Mouse (Mus musculus) right cerebral cortex, adult 18-20 months (tissue): ENCODE data around the gene Thrb.

ENCODE experiments used
- DNase-seq: peaks from one replicate; pipeline ENCODE4 v3.0.0; 2022; ENCODE audit warnings: mixed read lengths

Thrb gene

GRCm38 (mm10) chr14:17659686-17660328 is at the start of gene Thrb:
Thrb (plus strand) TSS chr14:17660261.
- peak; percentile 48 for DNase-seq

GRCm38 (mm10) chr14:17621671-17622070 is 38.4 kb upstream of the Thrb start:
- DNase-seq: peak; percentile 42

- no peak for DNase-seq
These were observed 36.1 kb upstream of the Thrb start for GRCm38 (mm10) chr14:17623936-17624335.

- DNase-seq: no peak
These were observed 30.8 kb upstream of the Thrb start for GRCm38 (mm10) chr14:17629215-17629614.

- peak; percentile 34 for DNase-seq
These were observed 27.1 kb upstream of the Thrb start for GRCm38 (mm10) chr14:17632887-17633522.

- no peak for DNase-seq
These were observed 23.1 kb upstream of the Thrb start for GRCm38 (mm10) chr14:17636971-17637370.

GRCm38 (mm10) chr14:17641770-17642169 is 18.3 kb upstream of the Thrb start:
- no peak for DNase-seq

- DNase-seq: no peak
These were observed 5.0 kb upstream of the Thrb start for GRCm38 (mm10) chr14:17655084-17655483.

GRCm38 (mm10) chr14:17659031-17659430 is 1.0 kb upstream of the Thrb start:
- DNase-seq: peak; percentile 93

GRCm38 (mm10) chr14:17660329-17661099 is 453 bp downstream of the Thrb start:
- DNase-seq: peak; percentile 86

GRCm38 (mm10) chr14:17661100-17661521 is 1.1 kb downstream of the Thrb start:
- DNase-seq: peak; percentile 68

GRCm38 (mm10) chr14:17662087-17662486 is 2.0 kb downstream of the Thrb start:
- DNase-seq: no peak

- DNase-seq: no peak
These were observed 14.3 kb downstream of the Thrb start for GRCm38 (mm10) chr14:17674335-17674734.

- DNase-seq: no peak
These were observed 15.2 kb downstream of the Thrb start for GRCm38 (mm10) chr14:17675214-17675613.

- no peak for DNase-seq
These were observed 21.4 kb downstream of the Thrb start for GRCm38 (mm10) chr14:17681479-17681878.

GRCm38 (mm10) chr14:17684881-17685280 is 24.8 kb downstream of the Thrb start:
- DNase-seq: no peak

GRCm38 (mm10) chr14:17685491-17685890 is 25.4 kb downstream of the Thrb start:
- no peak for DNase-seq

- no peak for DNase-seq
These were observed 26.9 kb downstream of the Thrb start for GRCm38 (mm10) chr14:17686939-17687338.

- no peak for DNase-seq
These were observed 31.2 kb downstream of the Thrb start for GRCm38 (mm10) chr14:17691246-17691645.

- no peak for DNase-seq
These were observed 35.5 kb downstream of the Thrb start for GRCm38 (mm10) chr14:17695526-17695925.

GRCm38 (mm10) chr14:17697920-17698632 is 38.0 kb downstream of the Thrb start:
- no peak for DNase-seq

GRCm38 (mm10) chr14:17700228-17700627 is 40.2 kb downstream of the Thrb start:
- DNase-seq: no peak

GRCm38 (mm10) chr14:17713297-17713904 is 53.3 kb downstream of the Thrb start:
- peak; percentile 24 for DNase-seq
